Mouse (Mus musculus) kidney, embryonic 16.5 days (tissue): ENCODE results near the gene Adamts4. TPM values are rescaled to one million over a fixed set of nuclear protein-coding genes. Genes with fewer than 3 reads are reported as not detected.

ENCODE experiments used
- ATAC-seq: fragments of 200-750 bp; cut with Nextera tagmentation; 2 replicates; pipeline ENCODE4 v1.8.0; 2017; ENCODE audit warnings: moderate TSS enrichment; ENCODE audit not compliant: low FRiP score, low TSS enrichment
- H3K27ac ChIP-seq: fragments of 300-500 bp; sonication (generic); 2 replicates; pipeline ENCODE4 v1.5.1; 2014; ENCODE audit warnings: low read length
- H3K27me3 ChIP-seq: fragments of 300-500 bp; sonication (generic); 2 replicates; pipeline ENCODE4 v1.6.1; 2014; ENCODE audit warnings: low read length, control low read depth, mixed read lengths; ENCODE audit not compliant: insufficient read depth
- H3K36me3 ChIP-seq: fragments of 300-500 bp; sonication (generic); 2 replicates; pipeline ENCODE4 v1.6.1; 2014; ENCODE audit warnings: low read length, control low read depth, mixed read lengths; ENCODE audit not compliant: insufficient read depth
- H3K4me1 ChIP-seq: fragments of 300-500 bp; sonication (generic); 2 replicates; pipeline ENCODE4 v1.6.1; 2014; ENCODE audit warnings: low read length, control low read depth, mixed read lengths; ENCODE audit not compliant: insufficient read depth
- H3K4me2 ChIP-seq: fragments of 300-500 bp; sonication (generic); replicated peaks from 2 replicates; pipeline ENCODE4 v1.6.1; 2014; ENCODE audit warnings: low read depth, low read length
- H3K4me3 ChIP-seq: fragments of 300-500 bp; sonication (generic); 2 replicates; pipeline ENCODE4 v1.5.1; 2014; ENCODE audit warnings: mild to moderate bottlenecking, low read length
- H3K9ac ChIP-seq: fragments of 300-500 bp; sonication (generic); replicated peaks from 2 replicates; pipeline ENCODE4 v1.6.1; 2014; ENCODE audit warnings: low read length
- H3K9me3 ChIP-seq: fragments of 300-500 bp; sonication (generic); 2 replicates; pipeline ENCODE4 v1.6.1; 2016; ENCODE audit warnings: low read length, control low read depth
- WGBS: fragments of 180-500 bp; shearing (Covaris S2); extraction: QIAGEN DNeasy Blood & Tissue Kit; methylation state at CpG from one replicate; pipeline ENCODE4 v1.1.7; 2014; 5-methylcytosine and 5-hydroxymethylcytosine counted together
- polyA plus RNA-seq: library from polyadenylated mRNA; unstranded; fragments of >200 nt; fragmentation: Nextera tagmentation; extraction: Ambion mirVana; gene quantifications from 2 replicates; pipeline ENCODE4 v1.2.1, GENCODE M21; 2015

Gene Adamts4
- polyA plus RNA-seq, 1 experiment from 2014 or later = 13.4 TPM

DNA sequence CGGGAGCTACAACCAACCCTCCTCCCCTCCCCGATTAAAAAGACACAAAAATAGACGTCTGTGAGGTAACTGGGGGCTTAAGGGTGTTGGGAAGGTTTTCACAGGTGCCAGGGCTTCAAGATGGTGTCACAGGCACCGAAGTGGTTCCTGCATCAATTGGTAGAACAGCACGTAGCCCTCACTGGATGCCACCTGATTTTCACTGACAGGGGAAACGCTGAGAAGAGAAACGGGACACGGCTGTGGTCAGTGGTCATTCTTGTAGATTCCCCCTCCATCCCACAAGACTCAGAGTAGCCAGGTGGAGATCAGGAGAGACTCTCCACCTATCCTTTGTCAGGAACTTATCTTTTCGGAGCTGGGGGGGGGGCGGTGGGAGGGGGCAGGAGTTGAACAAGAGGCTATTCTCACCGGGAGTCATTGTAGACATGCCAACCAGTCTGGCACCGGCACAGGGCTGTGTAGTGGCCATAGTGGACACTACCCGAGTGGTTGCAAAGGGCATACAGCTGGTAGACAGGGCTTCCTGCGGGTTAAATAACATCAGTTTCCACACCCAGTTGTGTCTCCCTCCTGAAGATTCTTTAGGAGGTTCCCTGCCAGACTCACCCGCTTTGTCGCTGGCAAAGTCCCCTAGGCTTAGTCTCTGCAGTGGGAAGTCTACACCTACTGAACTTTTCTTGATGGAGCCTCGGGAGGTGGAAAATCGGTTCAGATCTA, 32.0 kb downstream of the Adamts4 start:
- H3K36me3 ChIP-seq = peaks cover 52% of the 10 kb centered on the region
- peak overlapping the region; percentile 80 for H3K4me2 ChIP-seq
- WGBS = 79% methylated on average over 18 of the region's 18 CpGs
- peaks cover 29% of the 10 kb centered on the region for H3K4me1 ChIP-seq
- ATAC-seq = no peak
- peak overlapping the region; percentile 93 for H3K27ac ChIP-seq
- peak overlapping the region; percentile 80 for H3K4me3 ChIP-seq
- H3K9ac ChIP-seq = peak overlapping the region; percentile 73
- H3K27me3 ChIP-seq = no peaks in the 10 kb centered on the region
- H3K9me3 ChIP-seq = no peaks in the 10 kb centered on the region

DNA sequence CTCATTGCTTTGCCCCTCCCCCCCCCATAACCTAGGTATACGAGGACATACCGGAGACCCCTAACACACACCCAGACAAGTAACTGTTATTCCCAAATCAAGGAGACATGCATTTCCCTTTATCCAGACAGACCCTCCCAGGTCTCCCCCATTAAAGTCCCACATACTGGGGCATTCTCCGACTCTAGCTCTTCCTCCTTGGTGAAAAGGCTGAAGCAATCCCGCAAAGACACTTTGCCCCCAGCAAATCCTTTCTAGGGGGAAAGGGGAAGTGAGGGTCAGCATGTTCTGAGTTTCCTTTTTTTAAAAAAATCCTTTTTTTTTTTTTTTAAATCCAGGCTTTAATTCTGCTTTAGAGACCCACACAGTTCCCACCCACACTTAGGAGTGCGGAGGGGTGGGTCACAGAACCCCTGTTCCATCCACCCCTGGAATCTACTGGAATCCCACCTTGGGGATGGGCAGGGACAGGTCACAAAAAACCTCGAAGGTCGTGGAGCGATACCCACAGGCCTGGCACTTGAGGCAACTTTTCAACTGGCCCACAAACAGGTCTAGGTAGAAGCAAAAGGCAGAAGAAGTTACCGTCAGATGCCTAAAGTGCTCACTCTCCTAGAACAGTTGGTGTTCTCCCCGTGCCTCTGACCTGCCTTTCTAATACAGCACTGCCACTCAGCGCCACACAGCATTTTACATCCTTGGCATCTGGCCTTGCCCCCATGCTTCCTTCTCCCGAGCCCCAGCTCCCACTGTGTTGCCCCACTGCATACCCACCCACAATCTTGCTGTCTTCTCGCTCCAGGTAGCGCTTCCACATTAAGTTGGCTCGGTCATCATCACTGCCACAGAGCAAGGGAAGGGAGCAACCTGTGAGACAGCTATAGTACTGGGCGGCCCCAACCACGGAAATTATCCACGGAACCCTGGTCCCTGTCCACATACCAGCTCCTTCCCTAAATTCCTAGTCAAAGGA, 33.3 kb downstream of the Adamts4 start:
- Histone ChIP-seq H3K36me3 (peaks cover 40% of the 10 kb centered on the region), H3K9ac (no peak overlapping the region), H3K4me1 (peaks cover 36% of the 10 kb centered on the region), H3K27ac (no peak overlapping the region), H3K27me3 (no peaks in the 10 kb centered on the region), H3K9me3 (no peaks in the 10 kb centered on the region), H3K4me2 (no peak overlapping the region), H3K4me3 (no peak overlapping the region)
- WGBS = 90% methylated on average over 18 of the region's 18 CpGs
- ATAC-seq = no peak

DNA sequence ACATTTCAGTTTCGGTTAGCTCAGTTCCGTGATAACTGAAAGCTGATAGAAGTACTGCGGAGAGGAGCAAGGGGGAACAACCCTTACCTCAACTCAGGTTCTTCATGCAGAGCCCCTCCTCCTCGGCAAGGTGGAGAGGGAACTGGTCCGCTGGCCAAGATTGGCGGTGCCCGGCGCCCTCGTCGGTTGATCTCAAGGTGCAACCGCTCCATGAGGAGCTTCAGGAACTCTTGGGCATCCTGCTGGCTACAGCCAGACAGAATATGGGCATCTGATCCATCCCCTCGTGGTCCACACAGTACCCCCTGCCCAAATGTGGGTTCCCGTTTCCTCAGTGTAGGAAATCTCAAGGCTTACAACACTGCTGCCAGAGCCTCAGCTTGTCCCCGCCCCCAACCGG, 34.3 kb downstream of the Adamts4 start:
- peaks cover 48% of the 10 kb centered on the region for H3K36me3 ChIP-seq

DNA sequence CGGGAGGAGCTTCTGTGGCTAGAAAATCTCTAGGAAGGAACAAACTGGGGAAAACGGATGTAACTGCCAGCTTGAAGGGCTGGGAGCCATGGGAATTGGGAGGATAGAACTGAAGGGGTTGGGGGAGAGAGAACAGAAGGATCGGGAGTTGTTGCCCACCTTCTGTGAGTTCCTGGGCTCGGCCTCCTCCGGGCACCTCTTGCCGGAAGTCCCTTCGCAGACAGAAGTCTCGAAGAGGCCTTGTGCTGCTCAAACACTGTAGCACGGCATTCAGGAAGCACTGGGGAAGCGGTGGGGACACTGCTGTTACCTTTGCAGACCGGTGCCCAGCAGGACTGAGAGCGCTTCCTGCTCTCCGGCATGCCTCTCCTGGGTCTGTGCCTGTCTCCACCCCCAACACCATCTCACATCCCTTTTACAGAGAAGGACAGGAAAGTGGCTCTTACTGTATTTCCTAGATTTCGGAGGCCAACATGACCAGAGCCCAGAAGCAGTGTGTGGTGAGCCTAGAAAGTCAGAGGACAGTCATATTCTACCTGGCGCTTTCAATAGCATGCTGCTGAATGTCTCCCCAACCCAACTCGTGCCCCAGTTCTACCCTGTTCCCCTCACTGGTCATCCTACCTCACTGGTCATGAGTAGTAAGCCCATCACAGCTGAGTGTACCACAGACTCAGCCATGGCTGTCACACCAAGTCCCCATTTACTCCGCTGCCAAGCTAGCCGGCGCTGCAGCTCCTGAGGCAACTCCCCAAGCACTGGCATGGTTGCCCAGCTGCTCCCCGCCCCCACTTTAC, 35.1 kb downstream of the Adamts4 start:
- Histone ChIP-seq H3K4me1 (peaks cover 28% of the 10 kb centered on the region), H3K4me2 (no peak overlapping the region), H3K27me3 (no peaks in the 10 kb centered on the region), H3K27ac (no peak overlapping the region), H3K36me3 (peaks cover 55% of the 10 kb centered on the region), H3K9me3 (no peaks in the 10 kb centered on the region), H3K9ac (0 out of 2 replicates have a peak overlapping the region, but pooled peaks have one; percentile 27), H3K4me3 (no peak overlapping the region)
- 87% methylated on average over 20 of the region's 20 CpGs for WGBS
- ATAC-seq = no peak

More for the DNA sequence above, 34.3 kb downstream of the Adamts4 start:
- Histone ChIP-seq H3K27ac (no peak overlapping the region), H3K9ac (no peak overlapping the region), H3K4me2 (no peak overlapping the region), H3K4me1 (peaks cover 36% of the 10 kb centered on the region), H3K9me3 (no peaks in the 10 kb centered on the region), H3K27me3 (no peaks in the 10 kb centered on the region), H3K4me3 (no peak overlapping the region)
- 91% methylated on average over 15 of the region's 15 CpGs for WGBS
- ATAC-seq = no peak

DNA sequence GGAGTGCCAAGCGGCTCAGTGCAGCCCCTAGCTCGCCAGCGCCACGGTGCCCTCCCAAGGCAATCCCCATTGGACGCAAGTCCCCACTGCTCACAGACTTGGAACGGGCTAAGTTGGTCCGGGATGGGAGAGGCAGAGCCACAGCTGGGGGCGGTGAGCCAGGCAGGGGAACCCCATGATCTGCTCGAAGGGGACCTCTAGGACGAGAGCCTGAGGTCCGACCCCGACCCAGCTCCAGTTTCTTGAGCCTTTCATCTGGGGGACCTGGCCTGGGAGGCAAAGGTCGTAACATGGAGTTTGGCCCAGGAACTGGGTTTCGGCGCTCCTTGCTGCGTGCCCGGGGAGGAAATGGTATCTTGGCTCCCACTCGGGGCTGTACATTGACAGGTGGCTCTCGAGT, 36.3 kb downstream of the Adamts4 start:
- Histone ChIP-seq H3K4me3 (peak overlapping the region; percentile 98; the same call in 1 of the 2 replicates), H3K4me1 (peaks cover 28% of the 10 kb centered on the region), H3K9me3 (no peaks in the 10 kb centered on the region), H3K9ac (no peak overlapping the region), H3K36me3 (peaks cover 55% of the 10 kb centered on the region), H3K27me3 (no peaks in the 10 kb centered on the region), H3K27ac (no peak overlapping the region), H3K4me2 (peak overlapping the region; percentile 74)
- 90% methylated on average over 19 of the region's 19 CpGs for WGBS
- ATAC-seq = no peak

DNA sequence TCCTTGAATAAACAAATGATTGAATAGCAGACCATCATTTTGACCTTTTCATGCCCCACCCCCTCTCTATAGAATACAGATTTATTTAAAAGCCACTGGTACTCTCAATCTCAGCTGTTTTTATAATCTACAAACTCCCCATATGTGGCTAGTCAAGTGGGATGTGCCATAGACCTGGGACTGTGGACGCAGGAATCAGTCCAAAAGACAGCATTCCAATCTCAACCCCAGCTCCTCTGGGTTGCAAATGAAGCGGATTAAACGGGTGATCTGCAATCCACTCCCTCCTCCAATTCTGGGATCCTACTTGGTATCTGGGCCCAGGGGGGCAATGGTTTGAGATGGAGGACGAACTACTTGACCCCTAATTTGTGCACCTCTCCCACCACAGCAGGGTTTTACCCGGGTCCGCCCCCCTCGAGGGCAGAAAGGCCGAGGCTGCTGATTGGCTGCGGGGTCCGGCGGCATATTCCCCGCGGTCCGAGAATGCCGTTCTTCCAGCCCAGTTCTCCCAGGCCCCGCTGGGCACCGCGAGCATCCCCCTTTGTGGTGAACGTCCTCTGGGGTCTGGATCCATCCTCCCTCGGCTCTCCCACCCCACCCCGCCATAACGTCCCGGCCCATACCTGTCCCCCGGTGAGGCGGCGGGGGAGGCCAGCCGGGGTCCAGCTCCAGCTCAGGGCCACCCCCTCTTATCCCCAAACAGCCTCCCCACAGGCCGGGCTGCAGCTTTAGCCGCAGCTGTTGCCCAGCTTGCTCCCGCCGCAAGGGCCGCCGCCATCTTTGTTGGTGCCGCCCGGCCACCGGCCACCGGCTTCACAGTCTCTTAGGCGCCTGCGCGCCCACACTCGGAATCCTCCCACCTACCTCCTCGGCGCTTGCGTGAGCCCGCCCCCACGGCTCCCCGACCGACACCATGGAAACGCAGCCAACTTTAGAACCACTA, 37.2 kb downstream of the Adamts4 start, which contains the start of gene Usp21:
Gene Usp21, minus strand, starts transcription at position 856 of the 946 bp plus-strand sequence.
- WGBS = under 1% methylated on average over 49 of the region's 49 CpGs
- ATAC-seq = peak; percentile 93
- peak within 1 kb of the TSS; percentile 98 for H3K4me3 ChIP-seq
- peak within 1 kb of the TSS; percentile 99 for H3K9ac ChIP-seq
- H3K9me3 ChIP-seq = no peaks in the 10 kb centered on the region
- peak within 1 kb of the TSS; percentile 97 for H3K27ac ChIP-seq
- peaks cover 21% of the 10 kb centered on the region for H3K4me1 ChIP-seq
- H3K27me3 ChIP-seq = no peaks in the 10 kb centered on the region
- peak within 1 kb of the TSS; percentile 74 for H3K4me2 ChIP-seq
- peaks cover 51% of the 10 kb centered on the region for H3K36me3 ChIP-seq

DNA sequence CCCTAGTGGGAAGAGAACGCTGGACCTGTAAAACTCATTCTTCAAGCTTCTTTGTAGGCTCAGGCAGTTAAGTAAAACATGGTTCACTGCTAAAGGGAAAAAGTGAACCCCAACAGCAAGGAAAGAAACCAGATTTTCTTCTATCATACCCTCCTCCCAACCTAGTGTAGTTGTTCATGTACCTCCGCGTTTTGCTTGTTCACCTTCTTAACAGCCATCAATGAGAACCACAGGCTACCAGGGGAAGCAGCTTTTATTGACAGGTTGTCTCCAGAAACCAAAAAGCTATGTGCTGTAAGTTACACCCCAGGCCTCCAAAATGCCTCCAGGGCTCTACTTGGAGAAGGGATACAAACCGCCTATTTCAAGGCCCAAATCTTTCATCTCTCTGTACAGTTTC, 38.1 kb downstream of the Adamts4 start:
- Histone ChIP-seq H3K36me3 (peaks cover 45% of the 10 kb centered on the region), H3K4me1 (peaks cover 23% of the 10 kb centered on the region), H3K27me3 (no peaks in the 10 kb centered on the region), H3K4me3 (peak overlapping the region; percentile 98), H3K27ac (peak overlapping the region; percentile 97), H3K9ac (peak overlapping the region; percentile 99), H3K4me2 (peak overlapping the region; percentile 47), H3K9me3 (no peaks in the 10 kb centered on the region)
- ATAC-seq = no peak
- WGBS = 64% methylated on average over 4 of the region's 4 CpGs

DNA sequence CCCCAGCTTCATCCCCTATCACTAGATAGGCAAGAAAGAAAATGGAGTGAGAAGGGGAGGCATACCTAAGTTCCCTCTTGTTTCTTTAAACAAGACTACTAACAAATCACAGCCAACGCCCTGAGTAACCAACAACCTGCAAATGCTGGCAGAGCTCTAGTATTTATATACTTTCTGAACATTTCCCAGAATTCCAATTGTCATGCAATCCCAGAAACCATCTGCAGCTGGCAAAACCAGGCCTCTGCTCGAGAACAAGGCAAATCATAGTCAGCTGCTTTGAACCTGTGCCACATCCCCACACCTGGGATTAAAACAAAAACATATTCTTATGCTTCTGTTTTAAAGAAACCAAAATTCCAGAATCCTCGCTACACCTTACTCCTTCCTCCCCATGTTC, 43.1 kb downstream of the Adamts4 start:
- peaks cover 9% of the 10 kb centered on the region; the same call in 1 of the 2 replicates for H3K27me3 ChIP-seq
- peaks cover 11% of the 10 kb centered on the region for H3K4me1 ChIP-seq
- H3K4me3 ChIP-seq = peak overlapping the region; percentile 66
- peak overlapping the region; percentile 94; the same call in 1 of the 2 replicates for H3K9ac ChIP-seq
- no peak overlapping the region for H3K27ac ChIP-seq
- no peak for ATAC-seq
- no peaks in the 10 kb centered on the region for H3K9me3 ChIP-seq
- H3K36me3 ChIP-seq = peaks cover 15% of the 10 kb centered on the region
- peak overlapping the region; percentile 92 for H3K4me2 ChIP-seq
- 86% methylated on average over 3 of the region's 3 CpGs for WGBS
